Mouse (Mus musculus) CH12.LX (cell line): ENCODE measurements at regions not wholly inside any gene's neighbourhood (a gene's known extent, or its start where the extent isn't known, plus 50 kb on each side); places are given as distances from the start of the nearest gene placed in this dataset.

Source experiments
- DNase-seq: peaks from one replicate; pipeline ENCODE4 v3.0.0-alpha.2; 2013; ENCODE audit errors: extremely low read depth
- H3K27ac ChIP-seq: 2 replicates; pipeline ENCODE4 v1.5.1; 2012; ENCODE audit warnings: low read depth, mild to moderate bottlenecking, control low read depth, moderate library complexity; ENCODE audit not compliant: insufficient read depth
- H3K27me3 ChIP-seq: replicated peaks from 2 replicates; pipeline ENCODE3; 2012; ENCODE audit warnings: inconsistent platforms
- H3K36me3 ChIP-seq, 2 experiments: replicated peaks in 1 of 2; 2 replicates each; pipeline versions ENCODE3 to v1.6.1; 2012; ENCODE audit warnings: inconsistent platforms in 1 of 2, low read length in 1 of 2, mild to moderate bottlenecking in 1 of 2, mixed read lengths in 1 of 2, moderate library complexity in 1 of 2; ENCODE audit not compliant: control insufficient read depth in 1 of 2, insufficient read depth in 1 of 2
- H3K4me1 ChIP-seq, 2 experiments: 2 replicates each; pipeline ENCODE4 v1.6.1; 2012; ENCODE audit warnings: inconsistent platforms in 1 of 2, moderate library complexity in 1 of 2; ENCODE audit not compliant: insufficient read depth in 2 of 2, control insufficient read depth in 1 of 2
- H3K4me2 ChIP-seq: 2 replicates; pipeline ENCODE4 v1.6.1; 2012; ENCODE audit warnings: low read depth, mild to moderate bottlenecking, control low read depth; ENCODE audit not compliant: poor library complexity, insufficient read depth, severe bottlenecking
- H3K4me3 ChIP-seq, 3 experiments: fragments of 150-350 bp in 1 of 3; sonication (generic) in 1 of 3; replicated peaks in 1 of 3; 2 replicates each; pipeline versions ENCODE3 to v1.5.1; 2011 to 2012; ENCODE audit warnings: low read depth in 2 of 3, low read length in 2 of 3, mild to moderate bottlenecking in 2 of 3, moderate library complexity in 2 of 3, control low read depth in 1 of 3, improper control_type of control experiment in 1 of 3, inconsistent platforms in 1 of 3, mixed read lengths in 1 of 3; ENCODE audit not compliant: poor library complexity in 1 of 3
- H3K79me2 ChIP-seq: replicated peaks from 2 replicates; pipeline ENCODE4 v1.6.1; 2012; ENCODE audit warnings: mild to moderate bottlenecking, moderate library complexity; ENCODE audit not compliant: control insufficient read depth, poor library complexity, insufficient read depth, severe bottlenecking; ENCODE audit errors: extremely low read depth
- H3K9ac ChIP-seq: 2 replicates; pipeline ENCODE4 v1.6.1; 2012; ENCODE audit warnings: low read depth, mild to moderate bottlenecking, control low read depth, moderate library complexity; ENCODE audit not compliant: insufficient read depth
- H3K9me3 ChIP-seq: replicated peaks from 2 replicates; pipeline ENCODE3; 2012; ENCODE audit warnings: low read length, inconsistent platforms, mixed read lengths
- BHLHE40 ChIP-seq: IDR thresholded peaks from 2 replicates; pipeline ENCODE4 v1.6.1; 2011; ENCODE audit warnings: mild to moderate bottlenecking, low read depth, low read length, improper control_type of control experiment
- CHD1 ChIP-seq: IDR thresholded peaks from 2 replicates; pipeline ENCODE4 v1.6.1; 2012; ENCODE audit warnings: low read depth, low read length, improper control_type of control experiment, inconsistent platforms
- CHD2 ChIP-seq: IDR thresholded peaks from 2 replicates; pipeline ENCODE4 v1.6.1; 2011; ENCODE audit warnings: low read length, improper control_type of control experiment
- CTCF ChIP-seq, 2 experiments: IDR thresholded peaks in 1 of 2; conservative IDR thresholded peaks in 1 of 2; 2 replicates each; pipeline ENCODE4 v1.5.1; 2011 to 2012; ENCODE audit warnings: low read depth in 2 of 2, low read length in 2 of 2, improper control_type of control experiment in 1 of 2, inconsistent platforms in 1 of 2, mild to moderate bottlenecking in 1 of 2, moderate library complexity in 1 of 2
- ELF1 ChIP-seq: IDR thresholded peaks from 2 replicates; pipeline ENCODE4 v1.6.1; 2014; ENCODE audit warnings: low read depth, mild to moderate bottlenecking, inconsistent platforms, low read length, improper control_type of control experiment
- EP300 ChIP-seq: IDR thresholded peaks from 2 replicates; pipeline ENCODE4 v1.6.1; 2011; ENCODE audit warnings: low read length, improper control_type of control experiment
- ETS1 ChIP-seq: conservative IDR thresholded peaks from 2 replicates; pipeline ENCODE4 v1.6.1; 2012; ENCODE audit warnings: low read depth, mild to moderate bottlenecking, inconsistent platforms, low read length, improper control_type of control experiment, moderate library complexity
- GABPA ChIP-seq: IDR thresholded peaks from 2 replicates; pipeline ENCODE4 v1.6.1; 2012; ENCODE audit warnings: low read depth, low read length, improper control_type of control experiment, inconsistent platforms; ENCODE audit not compliant: insufficient replicate concordance
- HCFC1 ChIP-seq: IDR thresholded peaks from 2 replicates; pipeline ENCODE4 v1.6.1; 2012; ENCODE audit warnings: low read depth, mild to moderate bottlenecking, inconsistent platforms, low read length, improper control_type of control experiment
- JUN ChIP-seq: IDR thresholded peaks from 2 replicates; pipeline ENCODE4 v1.6.1; 2011; ENCODE audit warnings: low read depth, mild to moderate bottlenecking, low read length, improper control_type of control experiment, moderate library complexity; ENCODE audit not compliant: insufficient read depth
- JUND ChIP-seq: conservative IDR thresholded peaks from 2 replicates; pipeline ENCODE4 v1.6.1; 2011; ENCODE audit warnings: low read depth, low read length, improper control_type of control experiment
- KAT2A ChIP-seq: IDR thresholded peaks from 2 replicates; pipeline ENCODE4 v1.6.1; 2012; ENCODE audit warnings: low read length, improper control_type of control experiment, inconsistent platforms; ENCODE audit not compliant: insufficient replicate concordance
- MAZ ChIP-seq: IDR thresholded peaks from 2 replicates; pipeline ENCODE4 v1.6.1; 2012; ENCODE audit warnings: low read depth, mild to moderate bottlenecking, inconsistent platforms, low read length, improper control_type of control experiment, moderate library complexity
- MEF2A ChIP-seq: IDR thresholded peaks from 2 replicates; pipeline ENCODE4 v1.6.1; 2014; ENCODE audit warnings: low read depth, mild to moderate bottlenecking, inconsistent platforms, low read length, improper control_type of control experiment, borderline replicate concordance
- NELFE ChIP-seq: IDR thresholded peaks from 2 replicates; pipeline ENCODE4 v1.6.1; 2011; ENCODE audit warnings: low read depth, low read length, improper control_type of control experiment
- NRF1 ChIP-seq: IDR thresholded peaks from 2 replicates; pipeline ENCODE4 v1.6.1; 2014; ENCODE audit warnings: low read depth, mild to moderate bottlenecking, inconsistent platforms, low read length, improper control_type of control experiment, moderate library complexity
- PAX5 ChIP-seq: IDR thresholded peaks from 2 replicates; pipeline ENCODE4 v1.6.1; 2012; ENCODE audit warnings: low read length, inconsistent platforms, mixed read lengths
- POLR2AphosphoS2 ChIP-seq: IDR thresholded peaks from 2 replicates; pipeline ENCODE4 v1.6.1; 2011; ENCODE audit warnings: low read depth, low read length, improper control_type of control experiment
- RAD21 ChIP-seq: IDR thresholded peaks from 2 replicates; pipeline ENCODE4 v1.6.1; 2011; ENCODE audit warnings: low read depth, mild to moderate bottlenecking, low read length, improper control_type of control experiment, moderate library complexity
- RCOR1 ChIP-seq: conservative IDR thresholded peaks from 2 replicates; pipeline ENCODE4 v1.6.1; 2012; ENCODE audit warnings: low read depth, mild to moderate bottlenecking, inconsistent platforms, low read length, improper control_type of control experiment
- SIN3A ChIP-seq: IDR thresholded peaks from 2 replicates; pipeline ENCODE4 v1.6.1; 2012; ENCODE audit warnings: low read length, improper control_type of control experiment, inconsistent platforms
- SMC3 ChIP-seq: IDR thresholded peaks from 2 replicates; pipeline ENCODE4 v1.6.1; 2011; ENCODE audit warnings: low read depth, low read length, improper control_type of control experiment
- TBP ChIP-seq: conservative IDR thresholded peaks from 2 replicates; pipeline ENCODE4 v1.6.1; 2011; ENCODE audit warnings: low read depth, low read length, improper control_type of control experiment
- USF1 ChIP-seq: IDR thresholded peaks from 2 replicates; pipeline ENCODE4 v1.6.1; 2014; ENCODE audit warnings: low read depth, mild to moderate bottlenecking, inconsistent platforms, low read length, improper control_type of control experiment
- ZC3H11A ChIP-seq: IDR thresholded peaks from 2 replicates; pipeline ENCODE4 v1.6.1; 2012; ENCODE audit warnings: low read depth, mild to moderate bottlenecking, inconsistent platforms, low read length, improper control_type of control experiment
- ZKSCAN1 ChIP-seq: IDR thresholded peaks from 2 replicates; pipeline ENCODE4 v1.6.1; 2012; ENCODE audit warnings: low read depth, inconsistent platforms, low read length, improper control_type of control experiment, borderline replicate concordance
- ZMIZ1 ChIP-seq: IDR thresholded peaks from 2 replicates; pipeline ENCODE4 v1.6.1; 2012; ENCODE audit warnings: low read depth, mild to moderate bottlenecking, inconsistent platforms, low read length, improper control_type of control experiment
- ZNF384 ChIP-seq: IDR thresholded peaks from 2 replicates; pipeline ENCODE4 v1.6.1; 2012; ENCODE audit warnings: low read depth, low read length, improper control_type of control experiment, inconsistent platforms
- dilution Hi-C: fragments of 300-500 bp; cut with MboI; formaldehyde crosslinking; loops from 2 replicates; pipeline ENCODE4 v1.14.3; 2020; ENCODE audit warnings: low sequenced_read_pairs; ENCODE audit not compliant: extremely low pct_unique_long_range_greater_than_20kb, extremely low pct_ligation_motif_present
- in situ Hi-C: fragments of 300-500 bp; cut with MboI; formaldehyde crosslinking; loops from 3 replicates; pipeline ENCODE4 v1.14.3; 2019; ENCODE audit warnings: low sequenced_read_pairs, low pct_ligation_motif_present, low pct_unique_long_range_greater_than_20kb, mixed read lengths

DNA sequence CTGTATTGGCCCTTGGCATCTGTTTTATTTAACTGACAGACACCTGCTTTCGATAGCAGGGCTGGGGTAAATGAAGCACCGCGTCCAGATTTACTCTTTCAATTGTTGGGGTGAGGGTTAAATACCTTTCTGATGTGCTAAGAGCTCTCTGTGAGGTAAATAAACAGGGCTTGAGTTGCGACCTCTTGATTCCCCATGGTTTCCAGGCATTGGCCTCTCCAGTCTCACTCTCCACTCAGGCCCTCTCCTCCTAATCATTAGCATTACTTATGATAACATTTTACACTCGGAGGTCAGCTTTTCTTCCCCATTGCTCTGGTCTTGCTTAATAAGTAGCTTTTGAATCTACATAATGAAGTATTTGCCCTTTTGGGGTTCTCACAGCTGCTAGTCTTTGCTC, 88.9 kb upstream of the Med13l start:
- H3K27me3 ChIP-seq = no peaks in the 10 kb centered on the region
- no peaks in the 10 kb centered on the region for H3K36me3 ChIP-seq
- H3K4me3 ChIP-seq = no peak overlapping the region
- dilution Hi-C loops (no loop called here), in situ Hi-C loops (no loop called here)
- no peak overlapping the region for H3K27ac ChIP-seq
- H3K9ac ChIP-seq = no peak overlapping the region
- H3K4me1 ChIP-seq = peaks cover 11 to 30% of the 10 kb centered on the region in 2 experiments
- H3K4me2 ChIP-seq = no peak overlapping the region
- no peak for DNase-seq
- H3K79me2 ChIP-seq = no peaks in the 10 kb centered on the region
- no peaks in the 10 kb centered on the region for H3K9me3 ChIP-seq
- no peak for TF ChIP-seq CTCF (conservative IDR thresholded peaks at IDR 0.05 in 1 of 2, IDR thresholded peaks at IDR 0.05 in 1 of 2; ENCODE audit: low read depth in 2 of 2, low read length in 2 of 2)
- no peak for TF ChIP-seq BHLHE40
- TF ChIP-seq POLR2AphosphoS2 = no peak
- no peak for TF ChIP-seq RCOR1
- TF ChIP-seq ETS1 = no peak
- TF ChIP-seq ELF1 = no peak
- TF ChIP-seq SMC3 = no peak
- TF ChIP-seq GABPA = no peak
- TF ChIP-seq ZNF384 = no peak
- TF ChIP-seq MAZ = no peak
- no peak for TF ChIP-seq JUND
- TF ChIP-seq ZC3H11A = no peak
- no peak for TF ChIP-seq CHD2
- no peak for TF ChIP-seq USF1

DNA sequence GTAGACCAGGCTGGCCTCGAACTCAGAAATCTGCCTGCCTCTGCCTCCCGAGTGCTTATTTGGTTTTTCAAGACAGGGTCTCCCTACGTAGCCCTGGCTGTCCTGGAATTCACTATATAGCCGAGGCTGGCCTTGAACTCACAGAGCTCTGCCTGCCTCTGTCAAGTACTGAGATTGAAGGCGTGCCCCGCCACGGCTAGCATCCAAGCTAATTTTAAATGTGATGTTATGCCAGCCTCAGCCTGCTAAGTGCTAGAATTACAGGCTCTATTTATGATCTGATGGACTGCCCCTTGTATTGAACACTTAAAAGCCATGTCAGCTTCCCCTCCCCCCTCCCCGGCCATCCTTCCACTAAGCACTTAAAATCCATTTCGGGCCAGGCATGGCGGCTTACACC, 88.2 kb upstream of the Med13l start:
- in situ Hi-C loops = no loop called here
- no peak overlapping the region for H3K4me3 ChIP-seq
- TF ChIP-seq KAT2A = no peak
- no peak for TF ChIP-seq HCFC1
- no peak for TF ChIP-seq CTCF (conservative IDR thresholded peaks at IDR 0.05 in 1 of 2, IDR thresholded peaks at IDR 0.05 in 1 of 2; ENCODE audit: low read depth in 2 of 2, low read length in 2 of 2)
- TF ChIP-seq JUN = no peak
- no peak for TF ChIP-seq ZKSCAN1
- TF ChIP-seq GABPA = no peak
- no peak for TF ChIP-seq NRF1
- no peak for TF ChIP-seq NELFE
- no peak for TF ChIP-seq RAD21
- no peak for TF ChIP-seq PAX5
- TF ChIP-seq ZC3H11A = no peak
- TF ChIP-seq SIN3A = no peak
- no peak for TF ChIP-seq TBP
- no peak for TF ChIP-seq CHD1
- no peak for TF ChIP-seq ZMIZ1
- no peak for TF ChIP-seq EP300
- no peak for TF ChIP-seq BHLHE40
- TF ChIP-seq POLR2AphosphoS2 = no peak
- TF ChIP-seq MEF2A = no peak
- TF ChIP-seq, all 38 proteins: peak for 0
- dilution Hi-C loops = no loop called here
- no peaks in the 10 kb centered on the region for H3K36me3 ChIP-seq
- H3K4me1 ChIP-seq = peaks cover 16 to 36% of the 10 kb centered on the region in 2 experiments
- no peaks in the 10 kb centered on the region for H3K27me3 ChIP-seq
- no peak overlapping the region for H3K9ac ChIP-seq
- H3K4me2 ChIP-seq = no peak overlapping the region
- no peak for DNase-seq
- H3K27ac ChIP-seq = no peak overlapping the region
- H3K79me2 ChIP-seq = no peaks in the 10 kb centered on the region
- H3K9me3 ChIP-seq = no peaks in the 10 kb centered on the region
